Mouse (Mus musculus): ENCODE results near the gene Tlr9. TPM values are rescaled to one million over a fixed set of nuclear protein-coding genes. Genes with fewer than 3 reads are reported as not detected.

Tlr9 gene
- polyA plus RNA-seq, 1 experiment from 2014 or later = 0.09 TPM

GRCm38 (mm10) chr9:106203990-106204851, 18.2 kb upstream of the Tlr9 start:
- no peak for DNase-seq
- no peak overlapping the region for H3K27ac ChIP-seq (ENCODE audit: low read depth)
- ATAC-seq (ENCODE audit: insufficient read depth) = no peak
- H3K9me3 ChIP-seq (ENCODE audit: low read depth, low read length) = no peaks in the 10 kb centered on the region
- H3K27me3 ChIP-seq (ENCODE audit: insufficient read depth, low read length) = no peaks in the 10 kb centered on the region
- H3K9ac ChIP-seq = peak overlapping the region; percentile 69
- WGBS = 64% methylated on average over 7 of the region's 7 CpGs
- H3K4me2 ChIP-seq = peak overlapping the region; percentile 70
- TF ChIP-seq CTCF (IDR thresholded peaks at IDR 0.05; ENCODE audit: low read depth) = no peak
- peaks cover 8% of the 10 kb centered on the region; the same call in 1 of the 2 replicates for H3K36me3 ChIP-seq (ENCODE audit: insufficient read depth)
- peaks cover 13% of the 10 kb centered on the region; the same call in 1 of the 2 replicates for H3K4me1 ChIP-seq (ENCODE audit: insufficient read depth)
- peak overlapping the region; percentile 64 for H3K4me3 ChIP-seq (ENCODE audit: low read depth, low read length)

- Histone ChIP-seq H3K4me1 (ENCODE audit: insufficient read depth) (peaks cover 13% of the 10 kb centered on the region; the same call in 1 of the 2 replicates), H3K27ac (ENCODE audit: low read depth) (no peak overlapping the region), H3K9ac (no peak overlapping the region), H3K4me3 (ENCODE audit: low read depth, low read length) (no peak overlapping the region), H3K36me3 (ENCODE audit: insufficient read depth) (peaks cover 8% of the 10 kb centered on the region; the same call in 1 of the 2 replicates), H3K9me3 (ENCODE audit: low read depth, low read length) (no peaks in the 10 kb centered on the region), H3K4me2 (no peak overlapping the region), H3K27me3 (ENCODE audit: insufficient read depth, low read length) (no peaks in the 10 kb centered on the region)
- DNase-seq (no peak), ATAC-seq (ENCODE audit: insufficient read depth) (no peak)
- WGBS = 71% methylated on average over 7 of the region's 7 CpGs
- TF ChIP-seq CTCF (IDR thresholded peaks at IDR 0.05; ENCODE audit: low read depth) = no peak
These were observed 16.6 kb upstream of the Tlr9 start for GRCm38 (mm10) chr9:106205713-106206290.

- H3K27me3 ChIP-seq (ENCODE audit: insufficient read depth, low read length) = no peaks in the 10 kb centered on the region
- no peak overlapping the region for H3K27ac ChIP-seq (ENCODE audit: low read depth)
- ATAC-seq (ENCODE audit: insufficient read depth) (no peak), DNase-seq (no peak)
- no peak for TF ChIP-seq CTCF (IDR thresholded peaks at IDR 0.05; ENCODE audit: low read depth)
- H3K9me3 ChIP-seq (ENCODE audit: low read depth, low read length) = no peaks in the 10 kb centered on the region
- H3K36me3 ChIP-seq (ENCODE audit: insufficient read depth) = peaks cover 8% of the 10 kb centered on the region; the same call in 1 of the 2 replicates
- H3K4me3 ChIP-seq (ENCODE audit: low read depth, low read length) = no peak overlapping the region
- no peak overlapping the region for H3K9ac ChIP-seq
- no peak overlapping the region for H3K4me2 ChIP-seq
- 62% methylated on average over 2 of the region's 2 CpGs for WGBS
- H3K4me1 ChIP-seq (ENCODE audit: insufficient read depth) = peaks cover 17% of the 10 kb centered on the region; the same call in 1 of the 2 replicates
These were observed 15.9 kb upstream of the Tlr9 start for GRCm38 (mm10) chr9:106206515-106206914.

DNA sequence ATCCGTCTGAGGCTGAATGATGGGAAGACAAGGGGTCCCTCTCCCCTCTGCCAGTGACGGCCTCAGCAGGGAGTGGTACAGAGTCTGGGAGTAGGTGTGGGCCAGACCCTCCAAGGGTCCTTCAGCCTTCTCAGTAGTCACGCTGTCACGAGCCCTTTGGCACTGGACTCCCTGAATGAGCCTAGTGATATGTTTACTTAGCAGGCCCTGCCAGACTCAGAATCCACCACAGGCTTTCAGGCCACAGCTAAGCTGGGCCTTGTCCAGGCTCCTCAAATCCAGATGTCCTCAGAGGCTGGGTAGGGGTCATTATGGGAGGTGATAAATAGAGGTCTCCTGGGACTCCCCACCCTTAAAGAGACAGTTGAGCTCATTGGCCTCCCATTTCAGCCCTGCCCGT, 14.2 kb upstream of the Tlr9 start:
- no peak for TF ChIP-seq CTCF (IDR thresholded peaks at IDR 0.05; ENCODE audit: low read depth)
- no peaks in the 10 kb centered on the region for H3K27me3 ChIP-seq (ENCODE audit: insufficient read depth, low read length)
- no peak overlapping the region for H3K9ac ChIP-seq
- DNase-seq (no peak), ATAC-seq (ENCODE audit: insufficient read depth) (no peak)
- peaks cover 18% of the 10 kb centered on the region for H3K36me3 ChIP-seq (ENCODE audit: insufficient read depth)
- H3K4me1 ChIP-seq (ENCODE audit: insufficient read depth) = 0 out of 2 replicates have a peak, but pooled peaks cover 14% of the 10 kb centered on the region
- no peak overlapping the region for H3K4me3 ChIP-seq (ENCODE audit: low read depth, low read length)
- H3K4me2 ChIP-seq = no peak overlapping the region
- no peak overlapping the region for H3K27ac ChIP-seq (ENCODE audit: low read depth)
- no peaks in the 10 kb centered on the region for H3K9me3 ChIP-seq (ENCODE audit: low read depth, low read length)
- 69% methylated on average over 5 of the region's 5 CpGs for WGBS

GRCm38 (mm10) chr9:106209954-106210353, 12.4 kb upstream of the Tlr9 start:
- DNase-seq (no peak), ATAC-seq (ENCODE audit: insufficient read depth) (no peak)
- WGBS = 85% methylated on average over 4 of the region's 4 CpGs
- H3K9ac ChIP-seq = no peak overlapping the region
- H3K4me3 ChIP-seq (ENCODE audit: low read depth, low read length) = no peak overlapping the region
- H3K9me3 ChIP-seq (ENCODE audit: low read depth, low read length) = no peaks in the 10 kb centered on the region
- no peak overlapping the region for H3K27ac ChIP-seq (ENCODE audit: low read depth)
- H3K4me2 ChIP-seq = no peak overlapping the region
- TF ChIP-seq CTCF (IDR thresholded peaks at IDR 0.05; ENCODE audit: low read depth) = no peak
- 0 out of 2 replicates have a peak, but pooled peaks cover 5% of the 10 kb centered on the region for H3K4me1 ChIP-seq (ENCODE audit: insufficient read depth)
- H3K27me3 ChIP-seq (ENCODE audit: insufficient read depth, low read length) = no peaks in the 10 kb centered on the region
- peaks cover 36% of the 10 kb centered on the region for H3K36me3 ChIP-seq (ENCODE audit: insufficient read depth)

- peak; percentile 44 for ATAC-seq (ENCODE audit: insufficient read depth)
- Histone ChIP-seq H3K4me2 (peak overlapping the region; percentile 56), H3K27me3 (ENCODE audit: insufficient read depth, low read length) (no peaks in the 10 kb centered on the region), H3K27ac (ENCODE audit: low read depth) (peak overlapping the region; percentile 88), H3K4me3 (ENCODE audit: low read depth, low read length) (peak overlapping the region; percentile 14; the same call in 1 of the 2 replicates), H3K4me1 (ENCODE audit: insufficient read depth) (0 out of 2 replicates have a peak, but pooled peaks cover 5% of the 10 kb centered on the region), H3K36me3 (ENCODE audit: insufficient read depth) (peaks cover 41% of the 10 kb centered on the region), H3K9ac (peak overlapping the region; percentile 50), H3K9me3 (ENCODE audit: low read depth, low read length) (no peaks in the 10 kb centered on the region)
- DNase-seq = peak; percentile 42
- TF ChIP-seq CTCF (IDR thresholded peaks at IDR 0.05; ENCODE audit: low read depth) = no peak
- WGBS = 47% methylated on average over 9 of the region's 9 CpGs
These were observed 11.4 kb upstream of the Tlr9 start for GRCm38 (mm10) chr9:106210853-106211609.
